Mouse (Mus musculus) hindbrain, embryonic 11.5 days (tissue): Measurements from ENCODE around the gene Gstt2. TPM values are rescaled to one million over a fixed set of nuclear protein-coding genes. Genes with fewer than 3 reads are reported as not detected.

ENCODE experiments used
- ATAC-seq: fragments of 200-750 bp; cut with Nextera tagmentation; 2 replicates; pipeline ENCODE4 v1.8.0; 2017; ENCODE audit warnings: mild to moderate bottlenecking, moderate TSS enrichment, moderate library complexity; ENCODE audit not compliant: low FRiP score
- DNase-seq: peaks from one replicate; pipeline ENCODE4 v3.0.0-alpha.2; 2015; ENCODE audit warnings: low spot score
- H3K27ac ChIP-seq: fragments of 300-500 bp; sonication (generic); 2 replicates; pipeline ENCODE4 v1.5.1; 2014; ENCODE audit warnings: mild to moderate bottlenecking, low read depth, low read length
- H3K27me3 ChIP-seq: fragments of 300-500 bp; sonication (generic); 2 replicates; pipeline ENCODE4 v1.6.1; 2014; ENCODE audit warnings: mild to moderate bottlenecking, low read length, moderate library complexity, mixed read lengths; ENCODE audit not compliant: control insufficient read depth, insufficient read depth
- H3K36me3 ChIP-seq: fragments of 300-500 bp; sonication (generic); 2 replicates; pipeline ENCODE4 v1.6.1; 2014; ENCODE audit warnings: mild to moderate bottlenecking, low read length, moderate library complexity, mixed read lengths; ENCODE audit not compliant: control insufficient read depth, insufficient read depth
- H3K4me1 ChIP-seq: fragments of 300-500 bp; sonication (generic); replicated peaks from 2 replicates; pipeline ENCODE4 v1.6.1; 2014; ENCODE audit warnings: low read length, mixed read lengths; ENCODE audit not compliant: control insufficient read depth, insufficient read depth
- H3K4me2 ChIP-seq: fragments of 300-500 bp; sonication (generic); replicated peaks from 2 replicates; pipeline ENCODE4 v1.6.1; 2014; ENCODE audit warnings: mild to moderate bottlenecking, low read depth, low read length
- H3K4me3 ChIP-seq: fragments of 300-500 bp; sonication (generic); 2 replicates; pipeline ENCODE4 v1.5.1; 2014; ENCODE audit warnings: low read depth, low read length
- H3K9ac ChIP-seq: fragments of 300-500 bp; sonication (generic); 2 replicates; pipeline ENCODE4 v1.6.1; 2014; ENCODE audit warnings: low read depth, low read length
- H3K9me3 ChIP-seq: fragments of 300-500 bp; sonication (generic); 2 replicates; pipeline ENCODE4 v1.6.1; 2016; ENCODE audit warnings: low read length; ENCODE audit not compliant: control insufficient read depth
- WGBS: fragments of 180-500 bp; shearing (Covaris S2); extraction: QIAGEN DNeasy Blood & Tissue Kit; methylation state at CpG from one replicate; pipeline ENCODE4 v1.1.7; 2014; 5-methylcytosine and 5-hydroxymethylcytosine counted together
- polyA plus RNA-seq: library from polyadenylated mRNA; unstranded; fragments of >200 nt; fragmentation: Nextera tagmentation; extraction: Ambion mirVana; gene quantifications from 2 replicates; pipeline ENCODE4 v1.2.1, GENCODE M21; 2014

Gene Gstt2
- polyA plus RNA-seq, 1 experiment from 2014 or later: 7.8 TPM

DNA sequence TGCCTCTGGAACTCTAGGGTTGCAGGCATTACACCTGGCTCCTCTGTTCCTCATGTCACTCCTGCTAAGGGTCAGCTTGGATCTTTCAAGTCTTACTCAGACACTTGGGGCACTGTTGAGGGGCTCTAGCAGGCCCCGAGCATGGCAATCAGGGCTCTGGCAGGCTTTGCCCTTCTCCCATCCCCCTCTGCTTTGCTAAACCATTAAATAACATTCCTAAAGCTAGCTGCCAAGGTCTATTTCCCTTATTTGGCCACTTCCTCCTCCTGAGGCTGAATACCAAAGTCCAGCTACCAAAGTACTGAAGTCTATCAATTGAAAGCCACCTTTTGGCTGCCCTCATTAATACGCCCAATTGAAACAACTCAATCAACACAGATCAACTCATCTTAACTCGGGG lies 42.3 kb downstream of the Gstt2 start:
- H3K4me2 ChIP-seq: no peak overlapping the region
- H3K27ac ChIP-seq: no peak overlapping the region
- DNase-seq (no peak), ATAC-seq (no peak)
- peaks cover 4% of the 10 kb centered on the region; the same call in 1 of the 2 replicates for H3K27me3 ChIP-seq
- no peak overlapping the region for H3K4me3 ChIP-seq
- H3K9me3 ChIP-seq: no peaks in the 10 kb centered on the region
- WGBS: 40% methylated on average over 3 of the region's 3 CpGs
- no peaks in the 10 kb centered on the region for H3K36me3 ChIP-seq
- peaks cover 4% of the 10 kb centered on the region for H3K4me1 ChIP-seq
- no peak overlapping the region for H3K9ac ChIP-seq

DNA sequence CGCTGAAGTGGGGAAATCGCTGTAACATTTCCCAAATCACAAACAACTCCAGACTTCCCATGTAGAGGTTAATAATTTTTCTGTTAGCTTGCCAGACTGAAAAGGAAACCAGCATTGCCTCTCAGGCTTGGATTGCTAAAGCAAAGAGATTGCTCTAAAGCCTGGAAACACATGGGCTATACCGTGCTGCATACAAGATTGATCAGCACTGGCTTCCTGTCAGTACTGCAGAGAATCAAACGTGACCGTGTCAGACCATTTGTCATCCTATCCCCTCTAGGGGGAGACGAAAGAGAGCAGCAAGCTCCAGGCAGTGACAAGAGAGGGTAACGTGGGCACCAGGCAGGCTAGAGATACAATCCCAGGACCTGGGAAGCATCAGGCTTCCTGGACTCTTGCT lies 46.5 kb downstream of the Gstt2 start:
- no peak overlapping the region for H3K27ac ChIP-seq
- H3K27me3 ChIP-seq: no peaks in the 10 kb centered on the region
- no peaks in the 10 kb centered on the region for H3K36me3 ChIP-seq
- no peak overlapping the region for H3K4me3 ChIP-seq
- no peaks in the 10 kb centered on the region for H3K9me3 ChIP-seq
- ATAC-seq: no peak
- no peak overlapping the region for H3K4me2 ChIP-seq
- H3K9ac ChIP-seq: no peak overlapping the region
- H3K4me1 ChIP-seq: no peaks in the 10 kb centered on the region
- DNase-seq: no peak
- 22% methylated on average over 7 of the region's 7 CpGs for WGBS

GRCm38 (mm10) chr10:75789841-75790240 lies 47.4 kb downstream of the Gstt2 start:
- H3K4me1 ChIP-seq: no peaks in the 10 kb centered on the region
- H3K9ac ChIP-seq: no peak overlapping the region
- H3K4me3 ChIP-seq: no peak overlapping the region
- H3K27me3 ChIP-seq: no peaks in the 10 kb centered on the region
- WGBS: 92% methylated on average over 5 of the region's 5 CpGs
- H3K4me2 ChIP-seq: no peak overlapping the region
- no peaks in the 10 kb centered on the region for H3K36me3 ChIP-seq
- no peaks in the 10 kb centered on the region for H3K9me3 ChIP-seq
- no peak for ATAC-seq
- no peak overlapping the region for H3K27ac ChIP-seq
- DNase-seq: no peak

DNA sequence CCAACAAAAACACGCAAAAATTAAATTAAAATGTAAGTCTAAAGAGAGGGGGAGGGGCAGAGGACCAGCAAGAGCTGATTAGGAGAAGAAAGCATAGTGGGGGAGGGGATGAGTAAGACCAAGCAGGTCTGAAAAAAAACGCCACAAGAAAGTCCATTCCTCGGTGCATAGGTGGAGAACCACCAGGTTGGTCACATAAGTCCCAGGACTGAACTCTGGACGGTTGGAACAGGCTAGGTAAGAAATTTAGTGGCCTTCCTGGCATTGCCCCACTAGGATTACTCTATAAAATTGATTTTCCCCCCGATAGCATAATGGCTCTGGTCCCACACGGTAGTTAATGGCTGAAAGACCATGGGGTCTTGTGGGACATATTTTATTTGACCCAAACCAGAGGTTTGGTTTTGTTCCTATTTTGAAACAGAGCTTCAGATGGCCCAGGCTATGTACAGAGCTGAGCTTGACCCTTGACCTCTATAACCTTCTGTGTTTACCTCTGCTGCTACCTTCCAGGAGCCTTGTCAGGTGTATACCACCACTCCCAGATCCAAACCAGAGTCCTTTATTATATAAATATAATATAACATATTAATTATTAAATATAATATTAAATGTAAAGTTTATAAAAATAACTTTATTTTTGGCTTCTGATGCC lies 48.0 kb downstream of the Gstt2 start:
- H3K27ac ChIP-seq: no peak overlapping the region
- no peak overlapping the region for H3K9ac ChIP-seq
- 81% methylated on average over 6 of the region's 6 CpGs for WGBS
- no peak overlapping the region for H3K4me3 ChIP-seq
- H3K4me1 ChIP-seq: no peaks in the 10 kb centered on the region
- no peaks in the 10 kb centered on the region for H3K27me3 ChIP-seq
- H3K9me3 ChIP-seq: no peaks in the 10 kb centered on the region
- H3K4me2 ChIP-seq: no peak overlapping the region
- no peak for ATAC-seq
- DNase-seq: no peak
- no peaks in the 10 kb centered on the region for H3K36me3 ChIP-seq

DNA sequence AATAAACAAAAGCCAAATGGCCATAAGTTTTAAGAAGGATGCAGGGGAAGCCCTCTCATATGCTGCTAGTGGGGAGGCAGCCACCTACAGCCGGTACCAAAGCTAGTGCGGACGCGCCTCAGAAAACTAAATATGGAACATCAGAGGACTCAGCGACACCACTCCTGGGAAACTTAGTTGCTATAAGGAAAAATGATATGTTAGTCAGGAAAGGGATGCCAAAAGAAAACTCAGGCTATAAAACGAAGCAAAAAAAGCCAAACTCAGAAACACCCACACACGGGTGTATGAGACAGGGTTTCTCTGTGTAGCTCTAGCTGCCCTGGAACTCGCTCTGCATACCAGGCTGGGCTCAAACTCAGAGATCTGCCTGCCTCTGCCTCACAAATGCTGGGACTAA lies 48.9 kb downstream of the Gstt2 start:
- Histone ChIP-seq H3K4me1 (no peaks in the 10 kb centered on the region), H3K27ac (no peak overlapping the region), H3K4me2 (no peak overlapping the region), H3K9me3 (no peaks in the 10 kb centered on the region), H3K4me3 (no peak overlapping the region), H3K9ac (no peak overlapping the region), H3K27me3 (no peaks in the 10 kb centered on the region), H3K36me3 (no peaks in the 10 kb centered on the region)
- ATAC-seq (no peak), DNase-seq (no peak)
- WGBS: 94% methylated on average over 8 of the region's 8 CpGs

DNA sequence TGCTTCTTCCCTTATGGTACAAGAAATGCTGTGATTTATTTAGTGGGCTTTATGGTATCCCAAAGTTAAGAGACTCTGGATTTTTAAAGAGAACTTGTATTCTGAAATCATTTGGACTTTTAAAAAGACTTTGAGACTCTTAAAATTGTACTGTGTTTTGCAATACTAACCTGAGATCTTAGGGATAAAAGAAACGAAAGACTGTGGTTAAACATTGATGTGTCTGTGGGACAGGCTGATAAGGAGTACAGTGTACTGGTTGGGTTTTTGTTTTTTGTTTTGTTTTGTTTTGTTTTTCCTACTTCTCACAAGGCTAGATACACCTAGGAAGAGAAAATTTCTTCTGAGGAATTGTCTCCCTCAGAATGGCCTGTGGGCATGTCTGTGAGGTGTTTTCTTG lies 51.8 kb downstream of the Gstt2 start:
- ATAC-seq (no peak), DNase-seq (no peak)
- H3K27me3 ChIP-seq: peaks cover 9% of the 10 kb centered on the region
- H3K4me1 ChIP-seq: no peaks in the 10 kb centered on the region
- H3K27ac ChIP-seq: no peak overlapping the region
- no peak overlapping the region for H3K9ac ChIP-seq
- H3K4me2 ChIP-seq: no peak overlapping the region
- H3K4me3 ChIP-seq: no peak overlapping the region
- no peaks in the 10 kb centered on the region for H3K36me3 ChIP-seq
- no peaks in the 10 kb centered on the region for H3K9me3 ChIP-seq
- 80% methylated on average over 1 of the region's 1 CpGs for WGBS

Other genes with a start within 250 kb of the Gstt2 start
- 0.31 and 0.66 TPM in 2 replicates for gene Ggt5, start 248.1 kb downstream of the Gstt2 start, polyA plus RNA-seq
- gene Susd2, start 193.4 kb downstream of the Gstt2 start, polyA plus RNA-seq: 2.1 and 2.7 TPM in 2 replicates
- gene Cabin1, start 73.1 kb downstream of the Gstt2 start, polyA plus RNA-seq: 34.8 and 40.9 TPM in 2 replicates
- gene Ddt, start 64.0 kb downstream of the Gstt2 start, polyA plus RNA-seq: 89.1 and 91.7 TPM in 2 replicates
- gene Gm20441, start 56.5 kb downstream of the Gstt2 start, polyA plus RNA-seq: not detected in 2 replicates
- gene Gstt3, start 56.0 kb downstream of the Gstt2 start, polyA plus RNA-seq: 1.9 and 2.4 TPM in 2 replicates
- gene Gstt1, start 38.8 kb downstream of the Gstt2 start, polyA plus RNA-seq: 5.0 and 5.6 TPM in 2 replicates
- gene Gstt4, start 14.9 kb downstream of the Gstt2 start, polyA plus RNA-seq: not detected in 2 replicates
- gene Mif, start 22.8 kb upstream of the Gstt2 start, polyA plus RNA-seq: 1,947 and 1,962 TPM in 2 replicates
- gene Derl3, start 56.0 kb upstream of the Gstt2 start, polyA plus RNA-seq: 2.9 and 3.3 TPM in 2 replicates
- 279 and 282 TPM in 2 replicates for gene Smarcb1, start 84.2 kb upstream of the Gstt2 start, polyA plus RNA-seq
- gene Chchd10, start 95.7 kb upstream of the Gstt2 start, polyA plus RNA-seq: 8.0 and 9.3 TPM in 2 replicates
- gene Mmp11, start 99.1 kb upstream of the Gstt2 start, polyA plus RNA-seq: 32.2 and 36.1 TPM in 2 replicates
- gene Gm867, start 103.2 kb upstream of the Gstt2 start, polyA plus RNA-seq: 1.3 and 2.0 TPM in 2 replicates
- 0.43 TPM in 1 of 2 replicates, not detected in the other for gene Vpreb3, start 105.6 kb upstream of the Gstt2 start, polyA plus RNA-seq
- gene Gm5134, start 117.1 kb upstream of the Gstt2 start, polyA plus RNA-seq: 0.22 TPM in 1 of 2 replicates, not detected in the other
- gene Zfp280b, start 195.2 kb upstream of the Gstt2 start, polyA plus RNA-seq: 27.0 and 28.3 TPM in 2 replicates